Mouse (Mus musculus) small intestine, adult 2 months (tissue): ENCODE measurements at regions not wholly inside any gene's neighbourhood (a gene's known extent, or its start where the extent isn't known, plus 50 kb on each side); places are given as distances from the start of the nearest gene placed in this dataset.

Experiments used
- H3K27ac ChIP-seq: fragments of 200-500 bp; 2 replicates; pipeline ENCODE4 v1.5.1; 2012; ENCODE audit warnings: low read depth, low read length, control low read depth, inconsistent platforms; ENCODE audit not compliant: insufficient read depth
- H3K27me3 ChIP-seq: fragments of 200-500 bp; 2 replicates; pipeline ENCODE4 v1.6.1; 2012; ENCODE audit warnings: mild to moderate bottlenecking, moderate library complexity, low read length, inconsistent platforms; ENCODE audit not compliant: control insufficient read depth, insufficient read depth
- H3K36me3 ChIP-seq: fragments of 200-500 bp; 2 replicates; pipeline ENCODE4 v1.6.1; 2012; ENCODE audit warnings: mild to moderate bottlenecking, low read length, control low read depth, inconsistent platforms; ENCODE audit not compliant: control insufficient read depth, insufficient read depth
- H3K4me1 ChIP-seq: fragments of 200-500 bp; 2 replicates; pipeline ENCODE4 v1.6.1; 2012; ENCODE audit warnings: low read length, inconsistent platforms, mixed read lengths; ENCODE audit not compliant: control insufficient read depth, insufficient read depth, insufficient read length
- H3K4me3 ChIP-seq: fragments of 200-500 bp; 2 replicates; pipeline ENCODE4 v1.5.1; 2012; ENCODE audit warnings: low read depth, mild to moderate bottlenecking, control low read depth, inconsistent platforms, low read length, moderate library complexity
- CTCF ChIP-seq: fragments of 200-500 bp; IDR thresholded peaks from 2 replicates; pipeline ENCODE4 v1.5.1; 2012; ENCODE audit warnings: low read depth, mild to moderate bottlenecking, control low read depth, inconsistent platforms, low read length, moderate library complexity, mixed read lengths; ENCODE audit not compliant: insufficient replicate concordance, insufficient read length; ENCODE audit errors: extremely low read depth
- POLR2A ChIP-seq: fragments of 200-500 bp; IDR thresholded peaks from 2 replicates; pipeline ENCODE4 v1.6.1; 2012; ENCODE audit warnings: low read depth, mild to moderate bottlenecking, control low read depth, inconsistent platforms, low read length, moderate library complexity
- WGBS: fragments of 180-500 bp; shearing (Covaris S2); methylation state at CpG from one replicate; pipeline ENCODE4 v1.1.7; 2018; 5-methylcytosine and 5-hydroxymethylcytosine counted together

- Histone ChIP-seq H3K4me1 (no peaks in the 10 kb centered on the region), H3K4me3 (no peak overlapping the region), H3K27ac (no peak overlapping the region), H3K27me3 (no peaks in the 10 kb centered on the region), H3K36me3 (no peaks in the 10 kb centered on the region)
- TF ChIP-seq CTCF (no peak), POLR2A (no peak)
- WGBS, result 84% methylated on average over 5 of the region's 5 CpGs
Measured at GRCm38 (mm10) chr1:57272593-57272992, 104.8 kb upstream of the 1700066M21Rik start.

GRCm38 (mm10) chr1:57281549-57281948 lies 95.9 kb upstream of the 1700066M21Rik start:
- Histone ChIP-seq H3K4me1 (no peaks in the 10 kb centered on the region), H3K27me3 (no peaks in the 10 kb centered on the region), H3K36me3 (no peaks in the 10 kb centered on the region), H3K4me3 (no peak overlapping the region), H3K27ac (no peak overlapping the region)
- 89% methylated on average over 3 of the region's 3 CpGs for WGBS
- TF ChIP-seq CTCF (no peak), POLR2A (no peak)

GRCm38 (mm10) chr1:57296186-57296585 lies 81.2 kb upstream of the 1700066M21Rik start:
- Histone ChIP-seq H3K4me1 (no peaks in the 10 kb centered on the region), H3K27me3 (no peaks in the 10 kb centered on the region), H3K27ac (no peak overlapping the region), H3K36me3 (no peaks in the 10 kb centered on the region), H3K4me3 (no peak overlapping the region)
- WGBS, result 77% methylated on average over 1 of the region's 1 CpGs
- TF ChIP-seq CTCF (no peak), POLR2A (no peak)

GRCm38 (mm10) chr1:57298557-57298956 lies 78.9 kb upstream of the 1700066M21Rik start:
- no peak for TF ChIP-seq POLR2A
- no peak for TF ChIP-seq CTCF
- Histone ChIP-seq H3K27me3 (no peaks in the 10 kb centered on the region), H3K36me3 (no peaks in the 10 kb centered on the region), H3K27ac (no peak overlapping the region), H3K4me1 (no peaks in the 10 kb centered on the region), H3K4me3 (no peak overlapping the region)
- WGBS, result 72% methylated on average over 5 of the region's 5 CpGs

- no peak overlapping the region for H3K27ac ChIP-seq
- 60% methylated on average over 8 of the region's 8 CpGs for WGBS
- H3K36me3 ChIP-seq, result no peaks in the 10 kb centered on the region
- no peak for TF ChIP-seq POLR2A
- H3K27me3 ChIP-seq, result no peaks in the 10 kb centered on the region
- H3K4me1 ChIP-seq, result no peaks in the 10 kb centered on the region
- no peak overlapping the region for H3K4me3 ChIP-seq
Measured at GRCm38 (mm10) chr1:57301260-57301979, 76.0 kb upstream of the 1700066M21Rik start.

GRCm38 (mm10) chr1:57301980-57302331 lies 75.5 kb upstream of the 1700066M21Rik start:
- WGBS, result 78% methylated on average over 6 of the region's 6 CpGs
- no peak overlapping the region for H3K4me3 ChIP-seq

GRCm38 (mm10) chr1:57304757-57305156 lies 72.7 kb upstream of the 1700066M21Rik start:
- no peak overlapping the region for H3K4me3 ChIP-seq
- 79% methylated on average over 2 of the region's 2 CpGs for WGBS
- no peak for TF ChIP-seq CTCF
- no peak for TF ChIP-seq POLR2A

More at GRCm38 (mm10) chr1:57301980-57302331, 75.5 kb upstream of the 1700066M21Rik start:
- H3K36me3 ChIP-seq, result no peaks in the 10 kb centered on the region
- H3K4me1 ChIP-seq, result no peaks in the 10 kb centered on the region
- no peaks in the 10 kb centered on the region for H3K27me3 ChIP-seq
- TF ChIP-seq POLR2A (no peak), CTCF (no peak)
- H3K27ac ChIP-seq, result no peak overlapping the region

More at GRCm38 (mm10) chr1:57304757-57305156, 72.7 kb upstream of the 1700066M21Rik start:
- Histone ChIP-seq H3K27me3 (no peaks in the 10 kb centered on the region), H3K4me1 (no peaks in the 10 kb centered on the region), H3K27ac (no peak overlapping the region), H3K36me3 (no peaks in the 10 kb centered on the region)
